Mouse (Mus musculus) limb, embryonic 10.5 days (tissue): ENCODE measurements around the gene Plin5. TPM values are rescaled to one million over a fixed set of nuclear protein-coding genes. Genes with fewer than 3 reads are reported as not detected.
"Not testable (repeated sequence)": the region's sequence is repeated elsewhere in the genome, so short reads cannot be mapped to it uniquely, and the experiment has no call there.

ENCODE experiments used
- DNase-seq: peaks from one replicate; pipeline ENCODE4 v3.0.0-alpha.2; 2017; ENCODE audit warnings: low spot score
- H3K27ac ChIP-seq: fragments of 300-500 bp; sonication (generic); 2 replicates; pipeline ENCODE4 v1.5.1; 2016; ENCODE audit warnings: mild to moderate bottlenecking
- H3K27me3 ChIP-seq: fragments of 300-500 bp; sonication (generic); 2 replicates; pipeline ENCODE4 v1.6.1; 2016; ENCODE audit warnings: low read depth, mild to moderate bottlenecking; ENCODE audit not compliant: poor library complexity, severe bottlenecking
- H3K36me3 ChIP-seq: fragments of 300-500 bp; sonication (generic); 2 replicates; pipeline ENCODE4 v1.6.1; 2016; ENCODE audit warnings: mild to moderate bottlenecking, moderate library complexity
- H3K4me1 ChIP-seq: fragments of 300-500 bp; sonication (generic); 2 replicates; pipeline ENCODE4 v1.6.1; 2016
- H3K4me3 ChIP-seq: fragments of 300-500 bp; sonication (generic); 2 replicates; pipeline ENCODE4 v1.5.1; 2016; ENCODE audit warnings: mild to moderate bottlenecking, moderate library complexity
- H3K9me3 ChIP-seq: fragments of 300-500 bp; sonication (generic); replicated peaks from 2 replicates; pipeline ENCODE4 v1.6.1; 2016; ENCODE audit warnings: mild to moderate bottlenecking
- WGBS: fragments of 180-500 bp; shearing (Covaris S2); methylation state at CpG from one replicate; pipeline ENCODE4 v1.1.7; 2016; 5-methylcytosine and 5-hydroxymethylcytosine counted together
- polyA plus RNA-seq: library from polyadenylated mRNA; unstranded; fragments of >200 nt; fragmentation: Nextera tagmentation; extraction: Ambion mirVana; gene quantifications from 2 replicates; pipeline ENCODE4 v1.2.1, GENCODE M21; 2016

The Plin5 gene
- polyA plus RNA-seq, 1 experiment from 2014 or later: 0.36 TPM

GRCm38 (mm10) chr17:56098711-56099572 is 18.5 kb downstream of the Plin5 start:
- Histone ChIP-seq H3K4me1 (no peaks in the 10 kb centered on the region), H3K36me3 (peaks cover 97% of the 10 kb centered on the region), H3K27ac (no peak overlapping the region), H3K27me3 (no peaks in the 10 kb centered on the region), H3K4me3 (no peak overlapping the region), H3K9me3 (no peaks in the 10 kb centered on the region)
- 93% methylated on average over 15 of the region's 15 CpGs for WGBS
- DNase-seq: no peak

- Histone ChIP-seq H3K9me3 (no peaks in the 10 kb centered on the region), H3K36me3 (peaks cover 96% of the 10 kb centered on the region), H3K27me3 (no peaks in the 10 kb centered on the region), H3K27ac (no peak overlapping the region), H3K4me3 (no peak overlapping the region), H3K4me1 (no peaks in the 10 kb centered on the region)
- 93% methylated on average over 8 of the region's 8 CpGs for WGBS
- no peak for DNase-seq
These were observed 19.2 kb downstream of the Plin5 start for GRCm38 (mm10) chr17:56098180-56098579.

GRCm38 (mm10) chr17:56096883-56097282 is 20.5 kb downstream of the Plin5 start:
- 92% methylated on average over 12 of the region's 12 CpGs for WGBS
- Histone ChIP-seq H3K4me1 (no peaks in the 10 kb centered on the region), H3K9me3 (no peaks in the 10 kb centered on the region), H3K36me3 (peaks cover 91% of the 10 kb centered on the region), H3K27me3 (no peaks in the 10 kb centered on the region), H3K27ac (no peak overlapping the region), H3K4me3 (no peak overlapping the region)
- DNase-seq: no peak

GRCm38 (mm10) chr17:56092794-56093193 is 24.6 kb downstream of the Plin5 start:
- WGBS: 89% methylated on average over 1 of the region's 1 CpGs
- H3K36me3 ChIP-seq: peaks cover 84% of the 10 kb centered on the region

GRCm38 (mm10) chr17:56092312-56092711 is 25.1 kb downstream of the Plin5 start:
- Histone ChIP-seq H3K36me3 (peaks cover 84% of the 10 kb centered on the region), H3K4me3 (no peak overlapping the region), H3K4me1 (no peaks in the 10 kb centered on the region), H3K27ac (no peak overlapping the region), H3K27me3 (no peaks in the 10 kb centered on the region), H3K9me3 (no peaks in the 10 kb centered on the region)
- no peak for DNase-seq
- 92% methylated on average over 1 of the region's 1 CpGs for WGBS

More at GRCm38 (mm10) chr17:56092794-56093193, 24.6 kb downstream of the Plin5 start:
- no peaks in the 10 kb centered on the region for H3K4me1 ChIP-seq
- no peak for DNase-seq
- H3K9me3 ChIP-seq: no peaks in the 10 kb centered on the region
- H3K27ac ChIP-seq: no peak overlapping the region
- H3K4me3 ChIP-seq: no peak overlapping the region
- no peaks in the 10 kb centered on the region for H3K27me3 ChIP-seq

GRCm38 (mm10) chr17:56080781-56081585 is 36.4 kb downstream of the Plin5 start:
- peak; percentile 80 for DNase-seq
- peaks cover 29% of the 10 kb centered on the region for H3K4me1 ChIP-seq
- H3K9me3 ChIP-seq: no peaks in the 10 kb centered on the region
- peak overlapping the region; percentile 86 for H3K4me3 ChIP-seq
- 12% methylated on average over 8 of the region's 8 CpGs for WGBS
- H3K27ac ChIP-seq: peak overlapping the region; percentile 86
- H3K27me3 ChIP-seq: no peaks in the 10 kb centered on the region
- H3K36me3 ChIP-seq: peaks cover 39% of the 10 kb centered on the region

- no peaks in the 10 kb centered on the region for H3K9me3 ChIP-seq
- H3K27ac ChIP-seq: peak overlapping the region; percentile 86
- 3% methylated on average over 11 of the region's 11 CpGs for WGBS
- peak overlapping the region; percentile 86 for H3K4me3 ChIP-seq
- peaks cover 37% of the 10 kb centered on the region for H3K4me1 ChIP-seq
- no peaks in the 10 kb centered on the region for H3K27me3 ChIP-seq
- DNase-seq: no peak
- peaks cover 29% of the 10 kb centered on the region for H3K36me3 ChIP-seq
These were observed 37.5 kb downstream of the Plin5 start for GRCm38 (mm10) chr17:56079921-56080320.

- peaks cover 43% of the 10 kb centered on the region for H3K4me1 ChIP-seq
- peak within 1 kb of the TSS; percentile 86 for H3K27ac ChIP-seq
- peak; percentile 98 for DNase-seq
- under 1% methylated on average over 61 of the region's 61 CpGs for WGBS
- no peaks in the 10 kb centered on the region for H3K27me3 ChIP-seq
- no peaks in the 10 kb centered on the region for H3K9me3 ChIP-seq
- peaks cover 22% of the 10 kb centered on the region for H3K36me3 ChIP-seq
- H3K4me3 ChIP-seq: peak within 1 kb of the TSS; percentile 86
These were observed 38.3 kb downstream of the Plin5 start, which contains the start of gene Hdgfl2 for GRCm38 (mm10) chr17:56078880-56079795. Gene Hdgfl2 (plus strand): TSS chr17:56079634.

GRCm38 (mm10) chr17:56078361-56078760 is 39.0 kb downstream of the Plin5 start:
- peak overlapping the region; percentile 86; the same call in 1 of the 2 replicates for H3K27ac ChIP-seq
- WGBS: 63% methylated on average over 9 of the region's 9 CpGs
- H3K4me1 ChIP-seq: peaks cover 51% of the 10 kb centered on the region
- H3K4me3 ChIP-seq: peak overlapping the region; percentile 86
- not testable (repeated sequence) for H3K27me3 ChIP-seq, H3K9me3 ChIP-seq, DNase-seq
- peaks cover 16% of the 10 kb centered on the region for H3K36me3 ChIP-seq

GRCm38 (mm10) chr17:56077523-56077922 is 39.9 kb downstream of the Plin5 start:
- Histone ChIP-seq H3K9me3 (no peaks in the 10 kb centered on the region), H3K4me1 (peaks cover 59% of the 10 kb centered on the region), H3K4me3 (no peak overlapping the region), H3K27me3 (no peaks in the 10 kb centered on the region), H3K27ac (no peak overlapping the region), H3K36me3 (peaks cover 13% of the 10 kb centered on the region)
- DNase-seq: no peak
- 94% methylated on average over 5 of the region's 5 CpGs for WGBS

GRCm38 (mm10) chr17:56074827-56075208 is 42.6 kb downstream of the Plin5 start, which contains the start of gene Ubxn6:
Gene Ubxn6 (minus strand): TSS chr17:56075028.
- WGBS: under 1% methylated on average over 35 of the region's 35 CpGs
- peaks cover 35% of the 10 kb centered on the region for H3K4me1 ChIP-seq
- H3K27me3 ChIP-seq: no peaks in the 10 kb centered on the region
- H3K9me3 ChIP-seq: no peaks in the 10 kb centered on the region
- peak; percentile 98 for DNase-seq
- H3K4me3 ChIP-seq: peak within 1 kb of the TSS; percentile 70
- peaks cover 32% of the 10 kb centered on the region for H3K36me3 ChIP-seq
- H3K27ac ChIP-seq: peak within 1 kb of the TSS; percentile 88
